10 mouse cellular contexts compared by ENCODE assay signal in the genomic region with DNA sequence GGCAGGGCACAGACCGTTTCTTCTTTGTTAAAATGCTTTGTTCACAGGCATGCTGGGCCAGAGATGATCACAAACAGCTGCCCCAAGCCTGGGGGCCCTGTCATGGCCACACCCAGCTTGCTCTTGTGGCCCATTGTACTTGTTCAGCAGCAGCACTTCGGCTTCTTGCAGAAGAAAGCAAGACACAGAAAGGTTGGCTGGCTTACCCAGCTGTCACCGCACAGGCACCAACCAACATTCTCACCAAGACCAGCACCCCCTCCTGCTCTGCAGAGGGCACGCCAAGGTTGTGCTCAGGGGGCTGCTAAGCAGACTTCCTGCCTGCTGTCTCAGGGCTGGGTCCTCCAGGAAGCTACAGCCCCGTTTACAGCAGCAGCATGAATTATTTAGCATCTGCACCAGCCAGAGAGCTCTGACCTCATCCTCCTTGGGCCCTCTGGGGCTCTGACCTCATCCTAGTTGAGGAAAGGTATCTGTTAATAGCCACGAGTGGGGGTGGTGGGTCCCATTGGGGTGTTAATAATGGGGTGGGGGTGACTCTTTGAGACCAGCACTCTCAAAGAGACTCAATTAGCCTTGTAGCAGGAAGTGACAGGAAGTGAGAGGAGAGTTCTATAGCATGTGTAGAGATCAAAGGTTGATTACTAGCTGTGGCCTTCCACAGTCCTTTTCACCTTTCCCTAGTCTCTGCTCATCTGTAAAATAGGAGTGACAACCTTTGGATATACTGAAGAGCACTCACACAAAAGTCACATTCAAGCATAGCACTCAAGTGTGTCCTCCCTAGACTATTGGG. TPM values are rescaled to one million over a fixed set of nuclear protein-coding genes. Genes with fewer than 3 reads are reported as not detected.
DNase-seq lines count a peak whose midpoint lies in the region; ATAC-seq and TF ChIP-seq lines count a peak whose summit lies in the region.
"Had no signal": no experiment of that assay in that cellular context is flagged by ENCODE, and none has a peak within 500 bp of the region (broad histone marks: within the 10 kb centered on the region; RNA-seq: fewer than 3 reads in every experiment).

No protein-coding gene starts in this region.

- no peak overlapping the region for H3K9ac ChIP-seq in liver, embryonic 14.5 days (replicated peaks)

- no peaks in the 10 kb centered on the region for H3K36me3 ChIP-seq in spleen, adult 2 months (ENCODE audit: control insufficient read depth, insufficient read depth, low read length)
- H3K36me3 ChIP-seq in liver, embryonic 14.5 days (replicated peaks; ENCODE audit: control insufficient read depth, insufficient read depth, low read depth), result no peaks in the 10 kb centered on the region

- WGBS in spleen, adult 2 months, result 18% methylated on average over 6 of the region's 6 CpGs
- WGBS in liver, embryonic 14.5 days (ENCODE audit: insufficient replicate concordance), result 25% methylated on average over 6 of the region's 6 CpGs

- H3K27me3 ChIP-seq in spleen, adult 2 months (ENCODE audit: control insufficient read depth, insufficient read depth, low read length), result no peaks in the 10 kb centered on the region
- H3K27me3 ChIP-seq in liver, embryonic 14.5 days (ENCODE audit: control insufficient read depth, insufficient read depth, low read length), result no peaks in the 10 kb centered on the region

- H3K4me1 ChIP-seq in spleen, adult 2 months (ENCODE audit: control insufficient read depth, insufficient read depth, insufficient read length), result peaks cover 20% of the 10 kb centered on the region; the same call in 1 of the 2 replicates
- peaks cover 0 to 19% of the 10 kb centered on the region in 2 experiments; a peak in 3 of 4 replicates for H3K4me1 ChIP-seq in liver, embryonic 14.5 days (replicated peaks; ENCODE audit: control insufficient read depth in 2 of 2, insufficient read depth in 2 of 2, low read length in 1 of 2)

- peak; percentile 12; the same call in 1 of the 2 replicates for ATAC-seq in liver, embryonic 14.5 days (ENCODE audit: insufficient read depth)
- ATAC-seq in monocyte, adult 5-6 weeks (replicated peaks; ENCODE audit: insufficient number of reproducible peaks, low FRiP score, low TSS enrichment, poor library complexity, severe bottlenecking), result no peak
- ATAC-seq: lung, postnatal 0 days had no signal

- no peak for DNase-seq in gastrocnemius, adult 2 months
- DNase-seq in gastrocnemius, postnatal 10 days, result no peak
- peak in 1 of 2 experiments; percentile 40 for DNase-seq in spleen, adult 2 months (ENCODE audit: low read depth in 1 of 2, low spot score in 2 of 2)
- no peak for DNase-seq in spleen, adult 18-20 months
- DNase-seq in liver, embryonic 14.5 days (ENCODE audit: low read depth in 3 of 3, low spot score in 3 of 3), result no peak
- no peak for DNase-seq in layer of hippocampus, adult 9-11 months
- no peak for DNase-seq in frontal cortex, postnatal 10 days (ENCODE audit: low spot score in 2 of 2)

- TF ChIP-seq CTCF in gastrocnemius, adult 2 months (IDR thresholded peaks at IDR 0.05), result no peak
- no peak for TF ChIP-seq CTCF in spleen, adult 2 months (IDR thresholded peaks at IDR 0.05; ENCODE audit: extremely low read depth, insufficient read depth, insufficient read length, insufficient replicate concordance)
- TF ChIP-seq CTCF in liver, embryonic 14.5 days (IDR thresholded peaks at IDR 0.05; ENCODE audit: low read depth), result no peak

- no peak overlapping the region for H3K4me3 ChIP-seq in gastrocnemius, adult 2 months
- no peak overlapping the region for H3K4me3 ChIP-seq in spleen, adult 2 months (ENCODE audit: extremely low read depth, insufficient read depth, insufficient read length)
- H3K4me3 ChIP-seq in liver, embryonic 14.5 days (ENCODE audit: insufficient read depth in 1 of 2, low read depth in 2 of 2, low read length in 2 of 2), result no peak overlapping the region

- no peaks in the 10 kb centered on the region for H3K9me3 ChIP-seq in liver, embryonic 14.5 days (ENCODE audit: control insufficient read depth, low read length)

- TF ChIP-seq POLR2A in spleen, adult 2 months (IDR thresholded peaks at IDR 0.05; ENCODE audit: low read depth, low read length), result no peak

- H3K27ac ChIP-seq in gastrocnemius, adult 2 months, result peak overlapping the region; percentile 6
- H3K27ac ChIP-seq in spleen, adult 2 months (ENCODE audit: insufficient read depth, low read length), result peak overlapping the region; percentile 70
- no peak overlapping the region for H3K27ac ChIP-seq in liver, embryonic 14.5 days

- intact Hi-C loops in gastrocnemius, adult 2 months (cut with DNase I), result no loop called here

- TF ChIP-seq EP300 in liver, embryonic 14.5 days (IDR thresholded peaks at IDR 0.05; ENCODE audit: low read depth), result no peak

- no peak overlapping the region for H3K4me2 ChIP-seq in liver, embryonic 14.5 days (ENCODE audit: low read depth)

RNA-seq across cellular contexts. Expression of a gene that starts 16.6 kb away (rescaled TPM):
- under 1 TPM; 0.50 to 0.66 TPM for total RNA-seq in gastrocnemius, adult 2 months (2021)
- 1 to 10 TPM; 1.1 to 1.2 TPM for total RNA-seq in gastrocnemius, postnatal 10 days (2021)
- 11.6 and 12.5 TPM in 2 replicates for polyA plus RNA-seq in spleen, adult 2 months (2012; rRNA removed)
- polyA plus RNA-seq in liver, embryonic 14.5 days (2012; rRNA removed), result 2.1 and 3.1 TPM in 2 replicates
- polyA plus RNA-seq in liver, embryonic 14.5 days (2014; fragmentation: Nextera tagmentation; extraction: Ambion mirVana), result 3.6 and 3.7 TPM in 2 replicates
- 204 to 286 TPM (median 215 TPM) in 3 replicates for total RNA-seq in monocyte, adult 5-6 weeks (2017)

RNA-seq across cellular contexts. Expression of a gene that starts 22.3 kb away (rescaled TPM):
- total RNA-seq in gastrocnemius, adult 2 months (2021), result 10 to 100 TPM; 45.4 to 82.1 TPM
- total RNA-seq in gastrocnemius, postnatal 10 days (2021), result 10 to 100 TPM; 58.5 to 63.6 TPM
- polyA plus RNA-seq in spleen, adult 2 months (2012; rRNA removed), result 9.3 and 9.5 TPM in 2 replicates
- 4.8 and 5.0 TPM in 2 replicates for polyA plus RNA-seq in liver, embryonic 14.5 days (2012; rRNA removed)
- polyA plus RNA-seq in liver, embryonic 14.5 days (2014; fragmentation: Nextera tagmentation; extraction: Ambion mirVana), result 8.0 and 9.8 TPM in 2 replicates
- total RNA-seq in monocyte, adult 5-6 weeks (2017), result 0.78 to 3.1 TPM (median 1.9 TPM) in 3 replicates
- total RNA-seq: common myeloid progenitor, adult 5-6 weeks had no signal

Comparison
In these comparisons a context has a peak if more than half of its experiments do, and no peak if none do; other contexts are left out.
1. RNA of a gene that starts 16.6 kb away (total RNA-seq): 204 to 286 TPM in monocyte, adult 5-6 weeks; 1.1 to 1.2 TPM in gastrocnemius, postnatal 10 days and 0.50 to 0.66 TPM in gastrocnemius, adult 2 months; every median in the first group is over 10 times any median in the second.
2. RNA of a gene that starts 22.3 kb away (total RNA-seq): 45.4 to 82.1 TPM in gastrocnemius, adult 2 months and 58.5 to 63.6 TPM in gastrocnemius, postnatal 10 days; 0.78 to 3.1 TPM in monocyte, adult 5-6 weeks; every median in the first group is over 10 times any median in the second.